Mouse (Mus musculus) midbrain, embryonic 11.5 days (tissue): ENCODE results near the gene Lmf1. TPM values are rescaled to one million over a fixed set of nuclear protein-coding genes. Genes with fewer than 3 reads are reported as not detected.

Experiments used
- ATAC-seq: fragments of 200-750 bp; cut with Nextera tagmentation; 2 replicates; pipeline ENCODE4 v1.8.0; 2017; ENCODE audit warnings: moderate TSS enrichment, moderate library complexity; ENCODE audit not compliant: low FRiP score
- DNase-seq: peaks from one replicate; pipeline ENCODE4 v3.0.0; 2015; ENCODE audit warnings: low spot score; ENCODE audit errors: missing footprints
- H3K27ac ChIP-seq: fragments of 300-500 bp; sonication (generic); 2 replicates; pipeline ENCODE4 v1.5.1; 2014; ENCODE audit warnings: low read depth, low read length
- H3K27me3 ChIP-seq: fragments of 300-500 bp; sonication (generic); 2 replicates; pipeline ENCODE4 v1.6.1; 2014; ENCODE audit warnings: mild to moderate bottlenecking, low read length, moderate library complexity, mixed read lengths; ENCODE audit not compliant: control insufficient read depth, insufficient read depth
- H3K36me3 ChIP-seq: fragments of 300-500 bp; sonication (generic); 2 replicates; pipeline ENCODE4 v1.6.1; 2014; ENCODE audit warnings: mild to moderate bottlenecking, low read length, moderate library complexity, mixed read lengths; ENCODE audit not compliant: control insufficient read depth, insufficient read depth
- H3K4me1 ChIP-seq: fragments of 300-500 bp; sonication (generic); 2 replicates; pipeline ENCODE4 v1.6.1; 2014; ENCODE audit warnings: low read length; ENCODE audit not compliant: control insufficient read depth, insufficient read depth
- H3K4me2 ChIP-seq: fragments of 300-500 bp; sonication (generic); 2 replicates; pipeline ENCODE4 v1.6.1; 2014; ENCODE audit warnings: mild to moderate bottlenecking, moderate library complexity
- H3K4me3 ChIP-seq: fragments of 300-500 bp; sonication (generic); 2 replicates; pipeline ENCODE4 v1.5.1; 2014; ENCODE audit warnings: low read depth, low read length
- H3K9ac ChIP-seq: fragments of 300-500 bp; sonication (generic); 2 replicates; pipeline ENCODE4 v1.6.1; 2014; ENCODE audit warnings: low read length
- H3K9me3 ChIP-seq: fragments of 300-500 bp; sonication (generic); 2 replicates; pipeline ENCODE4 v1.6.1; 2016; ENCODE audit warnings: low read length; ENCODE audit not compliant: control insufficient read depth
- WGBS: fragments of 180-500 bp; shearing (Covaris S2); extraction: QIAGEN DNeasy Blood & Tissue Kit; methylation state at CpG from one replicate; pipeline ENCODE4 v1.1.7; 2014; 5-methylcytosine and 5-hydroxymethylcytosine counted together
- polyA plus RNA-seq: library from polyadenylated mRNA; unstranded; fragments of >200 nt; fragmentation: Nextera tagmentation; extraction: Ambion mirVana; gene quantifications from 2 replicates; pipeline ENCODE4 v1.2.1, GENCODE M21; 2014

Gene Lmf1
- polyA plus RNA-seq, 1 experiment from 2014 or later = 19.2 TPM

DNA sequence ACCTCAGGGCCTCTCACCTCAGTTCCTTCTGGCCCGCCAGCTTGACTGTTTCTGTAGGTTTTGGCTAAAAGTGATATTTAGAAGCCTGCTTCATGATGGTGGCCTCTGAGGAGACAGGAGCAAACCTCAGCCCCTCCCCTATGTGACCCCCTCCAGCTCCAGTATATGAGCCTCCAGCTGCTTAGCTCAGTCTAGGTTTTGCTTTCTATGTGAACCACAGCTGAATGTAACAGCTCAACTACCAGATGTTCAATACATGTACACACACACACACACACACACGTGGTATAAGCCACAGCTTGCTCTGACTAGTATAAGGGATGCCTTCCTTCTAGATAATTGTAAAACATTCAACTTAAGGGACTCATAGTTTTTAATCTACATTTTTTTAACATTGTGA is 2.9 kb upstream of the Lmf1 start:
- no peak overlapping the region for H3K27ac ChIP-seq
- H3K9me3 ChIP-seq = no peaks in the 10 kb centered on the region
- H3K9ac ChIP-seq = no peak overlapping the region
- H3K4me3 ChIP-seq = no peak overlapping the region
- H3K4me2 ChIP-seq = no peak overlapping the region
- no peak for DNase-seq
- H3K36me3 ChIP-seq = no peaks in the 10 kb centered on the region
- ATAC-seq = no peak
- peaks cover 5% of the 10 kb centered on the region for H3K27me3 ChIP-seq
- WGBS = 76% methylated on average over 2 of the region's 2 CpGs
- H3K4me1 ChIP-seq = peaks cover 13% of the 10 kb centered on the region

DNA sequence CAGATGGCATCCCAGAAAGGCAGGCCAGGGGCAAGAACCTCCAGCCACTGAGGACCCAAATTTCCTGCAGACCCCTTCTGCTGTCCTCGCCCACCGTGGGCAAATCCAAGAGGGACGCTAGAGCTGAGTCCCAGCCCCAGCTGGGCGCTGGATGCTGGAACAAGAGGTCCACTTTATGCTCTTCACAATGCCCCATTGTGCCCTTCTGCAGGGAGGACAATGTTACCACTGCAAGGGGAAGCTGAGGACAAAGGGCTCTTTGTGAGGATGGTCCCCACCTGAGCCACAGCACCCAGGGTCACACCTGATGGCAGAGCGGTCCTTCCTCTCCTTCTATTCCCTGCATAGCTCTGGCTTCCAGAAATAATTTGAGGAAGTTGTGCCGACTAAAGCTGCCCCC is 1.6 kb upstream of the Lmf1 start:
- Histone ChIP-seq H3K27me3 (peaks cover 4% of the 10 kb centered on the region), H3K4me3 (no peak overlapping the region), H3K9ac (0 out of 2 replicates have a peak overlapping the region, but pooled peaks have one; percentile 16), H3K9me3 (no peaks in the 10 kb centered on the region), H3K36me3 (no peaks in the 10 kb centered on the region), H3K4me1 (peaks cover 10% of the 10 kb centered on the region), H3K27ac (no peak overlapping the region), H3K4me2 (no peak overlapping the region)
- DNase-seq = no peak
- no peak for ATAC-seq
- 63% methylated on average over 6 of the region's 6 CpGs for WGBS

DNA sequence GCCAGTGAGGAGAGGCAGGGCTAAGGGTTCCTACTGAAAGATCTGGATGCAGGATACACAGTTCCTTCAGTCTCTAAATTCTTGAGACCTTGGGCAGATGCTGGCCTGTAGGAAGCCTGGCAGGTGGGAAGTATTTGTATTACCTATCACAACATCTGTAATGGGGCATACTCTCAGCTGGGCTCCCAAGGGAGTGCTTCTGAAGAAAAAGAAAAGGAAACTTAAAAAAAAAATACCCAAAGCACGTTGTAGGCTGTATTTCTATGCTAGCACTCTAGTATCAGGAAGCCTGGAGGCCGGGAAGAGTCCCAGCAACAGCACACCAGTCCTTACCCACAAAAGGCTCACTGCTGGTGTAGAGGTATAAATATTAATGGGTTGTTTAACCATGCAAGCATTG is 1.2 kb upstream of the Lmf1 start:
- no peak overlapping the region for H3K27ac ChIP-seq
- DNase-seq (peak; percentile 54), ATAC-seq (no peak)
- H3K27me3 ChIP-seq = no peaks in the 10 kb centered on the region; the same call in 1 of the 2 replicates
- H3K4me2 ChIP-seq = no peak overlapping the region
- 0 out of 2 replicates have a peak overlapping the region, but pooled peaks have one; percentile 16 for H3K9ac ChIP-seq
- H3K36me3 ChIP-seq = no peaks in the 10 kb centered on the region
- no peaks in the 10 kb centered on the region for H3K9me3 ChIP-seq
- peaks cover 10% of the 10 kb centered on the region for H3K4me1 ChIP-seq
- whole genome bisulfite sequencing = 51% methylated on average over 2 of the region's 2 CpGs
- H3K4me3 ChIP-seq = no peak overlapping the region

DNA sequence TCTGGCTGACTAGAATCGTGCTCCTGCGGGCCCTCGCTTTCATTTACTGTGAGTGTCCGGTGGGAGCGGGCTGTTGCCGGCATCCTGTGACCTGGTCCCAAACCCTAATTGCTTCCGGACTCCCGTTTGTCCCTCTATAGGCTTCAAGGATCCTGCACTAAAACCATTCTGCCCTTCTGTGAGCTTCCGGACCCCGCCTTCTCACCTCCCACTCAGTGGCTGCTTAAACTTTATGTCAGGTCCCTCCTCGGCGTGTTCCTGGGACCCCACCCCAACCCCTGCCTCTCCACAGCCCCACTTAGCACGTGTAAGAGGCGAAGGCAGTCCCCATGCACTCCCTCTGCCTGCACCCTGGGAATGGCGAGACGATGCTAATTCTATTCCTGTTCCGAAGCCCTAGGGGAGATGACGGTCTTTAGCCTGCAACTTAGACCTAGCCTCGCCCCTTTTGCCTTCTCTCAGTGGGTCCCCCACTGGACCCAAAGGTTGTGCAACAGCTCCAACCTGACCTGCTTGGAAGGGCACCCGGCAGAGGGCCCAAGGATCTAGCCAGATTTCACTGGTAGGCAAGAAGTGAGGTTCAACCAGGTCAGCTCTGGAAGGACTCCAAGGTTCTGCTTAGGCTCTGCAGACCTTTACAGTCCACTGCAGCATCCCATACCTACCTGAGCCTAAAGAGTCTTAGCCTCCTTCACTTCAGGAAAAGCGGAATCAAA is 605 bp downstream of the Lmf1 start:
- no peaks in the 10 kb centered on the region for H3K9me3 ChIP-seq
- WGBS = 7% methylated on average over 21 of the region's 21 CpGs

DNA sequence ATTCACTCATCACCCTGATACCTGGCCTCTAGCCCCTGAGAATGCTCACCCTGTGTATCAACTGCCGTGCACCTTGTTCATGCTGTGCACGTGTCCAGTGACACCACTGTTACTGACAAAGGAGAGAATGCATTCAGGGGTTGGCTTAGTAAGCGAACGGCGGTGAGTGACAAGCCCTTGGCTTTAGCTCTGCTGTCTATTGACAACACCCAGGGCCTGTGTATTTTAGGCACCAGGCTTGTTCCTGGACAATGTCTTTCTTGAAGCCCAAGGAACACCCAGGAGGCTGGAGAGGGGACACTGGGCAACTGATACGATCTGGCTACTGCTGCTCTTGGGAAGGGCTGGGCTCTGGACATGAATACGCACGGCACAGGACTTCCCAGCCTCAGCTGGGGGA is 3.2 kb downstream of the Lmf1 start:
- Histone ChIP-seq H3K27ac (no peak overlapping the region), H3K9me3 (no peaks in the 10 kb centered on the region), H3K4me1 (peaks cover 10% of the 10 kb centered on the region), H3K4me2 (no peak overlapping the region), H3K36me3 (peaks cover 4% of the 10 kb centered on the region; the same call in 1 of the 2 replicates), H3K27me3 (no peaks in the 10 kb centered on the region), H3K4me3 (no peak overlapping the region), H3K9ac (no peak overlapping the region)
- 82% methylated on average over 8 of the region's 8 CpGs for WGBS
- DNase-seq = peak; percentile 31
- no peak for ATAC-seq

More for the DNA sequence above, 605 bp downstream of the Lmf1 start:
- Histone ChIP-seq H3K4me1 (peaks cover 10% of the 10 kb centered on the region), H3K9ac (peak overlapping the region; percentile 87), H3K36me3 (peaks cover under 1% of the 10 kb centered on the region; the same call in 1 of the 2 replicates), H3K27me3 (no peaks in the 10 kb centered on the region), H3K4me3 (peak overlapping the region; percentile 62), H3K27ac (peak overlapping the region; percentile 7; the same call in 1 of the 2 replicates), H3K4me2 (peak overlapping the region; percentile 82)
- no peak for DNase-seq
- peak; percentile 64 for ATAC-seq

DNA sequence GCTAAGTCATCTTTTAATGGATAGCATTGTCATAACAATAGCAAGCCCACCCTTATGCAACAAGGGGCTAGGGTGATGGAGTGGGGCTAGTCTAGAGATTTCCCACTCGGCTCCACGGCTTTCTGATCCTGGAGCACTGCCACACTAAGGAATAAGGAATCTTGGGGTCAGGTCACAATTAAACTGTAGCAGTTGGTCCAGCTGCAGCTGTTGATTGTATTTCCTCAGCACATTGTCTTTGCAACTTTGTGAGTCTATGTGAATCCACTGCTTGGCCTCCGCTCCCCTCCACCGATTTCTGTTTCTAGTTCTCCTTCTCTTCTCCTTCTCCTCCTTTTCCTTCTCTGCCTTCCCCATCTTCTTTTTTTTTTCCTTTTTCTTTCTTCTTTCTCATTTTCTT is 4.2 kb downstream of the Lmf1 start:
- no peak overlapping the region for H3K9ac ChIP-seq
- WGBS = 94% methylated on average over 4 of the region's 4 CpGs
- H3K27me3 ChIP-seq = no peaks in the 10 kb centered on the region
- no peaks in the 10 kb centered on the region for H3K9me3 ChIP-seq
- ATAC-seq = no peak
- H3K27ac ChIP-seq = no peak overlapping the region
- DNase-seq = peak; percentile 17
- no peak overlapping the region for H3K4me3 ChIP-seq
- H3K4me2 ChIP-seq = no peak overlapping the region
- peaks cover 10% of the 10 kb centered on the region for H3K4me1 ChIP-seq
- peaks cover 4% of the 10 kb centered on the region; the same call in 1 of the 2 replicates for H3K36me3 ChIP-seq

DNA sequence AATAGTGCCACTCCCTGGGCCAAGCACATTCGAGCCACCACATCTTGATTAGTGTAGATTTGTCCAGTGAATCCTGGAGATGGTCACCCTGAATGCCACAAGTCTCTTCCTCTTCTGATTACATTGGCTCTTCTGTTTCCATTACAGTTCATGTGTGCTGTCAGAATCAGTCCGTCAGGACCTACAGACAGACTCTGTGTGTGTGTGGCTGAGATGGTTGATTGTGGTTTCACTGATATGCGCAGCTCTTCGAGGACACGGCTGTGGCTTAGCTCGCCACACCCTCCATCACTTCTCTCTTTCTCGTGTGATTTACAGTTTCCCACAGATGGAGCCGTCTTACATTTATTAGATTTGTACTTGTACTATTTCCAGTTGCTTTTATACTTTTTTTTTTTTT is 5.0 kb downstream of the Lmf1 start:
- WGBS = 92% methylated on average over 8 of the region's 8 CpGs
- no peak for ATAC-seq
- Histone ChIP-seq H3K36me3 (peaks cover 4% of the 10 kb centered on the region; the same call in 1 of the 2 replicates), H3K9ac (no peak overlapping the region), H3K4me1 (peaks cover 6% of the 10 kb centered on the region), H3K27ac (no peak overlapping the region), H3K4me2 (no peak overlapping the region), H3K4me3 (no peak overlapping the region), H3K9me3 (no peaks in the 10 kb centered on the region), H3K27me3 (no peaks in the 10 kb centered on the region)
- no peak for DNase-seq

DNA sequence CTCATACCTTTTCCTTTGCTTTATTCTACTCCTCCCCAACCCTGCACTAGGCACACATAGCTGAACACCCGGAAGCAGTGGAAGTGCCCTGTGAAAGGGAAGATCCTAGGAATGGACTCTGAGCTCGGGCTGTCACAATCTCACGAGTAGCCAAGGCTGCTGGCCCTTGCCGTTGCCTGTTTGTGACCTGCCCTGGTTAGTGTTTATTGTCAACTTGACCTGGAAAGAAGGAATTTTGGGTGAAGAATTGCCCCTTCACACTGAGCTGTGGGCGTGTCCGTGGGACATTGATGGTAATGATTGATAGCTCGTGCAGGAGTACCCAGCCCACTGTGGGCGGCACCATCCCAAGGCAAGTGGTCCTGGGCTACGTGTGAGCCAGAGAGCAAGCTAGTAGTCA is 5.8 kb downstream of the Lmf1 start:
- ATAC-seq = no peak
- H3K27ac ChIP-seq = no peak overlapping the region
- no peaks in the 10 kb centered on the region for H3K9me3 ChIP-seq
- no peaks in the 10 kb centered on the region for H3K27me3 ChIP-seq
- peaks cover 4% of the 10 kb centered on the region; the same call in 1 of the 2 replicates for H3K36me3 ChIP-seq
- no peak overlapping the region for H3K9ac ChIP-seq
- peak; percentile 33 for DNase-seq
- 93% methylated on average over 9 of the region's 9 CpGs for WGBS
- H3K4me2 ChIP-seq = no peak overlapping the region
- no peak overlapping the region for H3K4me3 ChIP-seq
- peaks cover 3% of the 10 kb centered on the region for H3K4me1 ChIP-seq

DNA sequence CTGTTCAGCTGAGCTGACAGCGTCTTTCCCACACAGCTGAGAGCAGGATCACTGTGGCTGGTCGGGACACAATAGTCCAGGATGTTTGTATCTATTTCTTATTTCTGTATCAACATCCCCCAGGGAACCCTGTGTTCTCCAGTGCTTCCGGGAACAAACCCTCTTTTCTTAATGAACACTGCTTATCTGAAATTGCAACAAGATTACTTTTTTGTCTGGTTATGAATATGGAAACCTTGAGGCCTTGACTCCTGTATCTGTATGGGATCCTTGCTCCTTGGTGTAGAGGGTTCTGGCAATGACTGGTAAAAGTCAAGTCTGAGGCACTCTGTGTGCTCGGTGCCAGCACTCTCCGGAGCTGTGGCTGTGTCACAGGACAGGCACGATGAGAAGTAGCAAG is 11.2 kb downstream of the Lmf1 start:
- DNase-seq (no peak), ATAC-seq (no peak)
- Histone ChIP-seq H3K27me3 (no peaks in the 10 kb centered on the region), H3K36me3 (0 out of 2 replicates have a peak, but pooled peaks cover 2% of the 10 kb centered on the region), H3K27ac (no peak overlapping the region), H3K9me3 (no peaks in the 10 kb centered on the region), H3K4me3 (no peak overlapping the region), H3K4me2 (no peak overlapping the region), H3K4me1 (no peaks in the 10 kb centered on the region), H3K9ac (no peak overlapping the region)
- WGBS = 96% methylated on average over 6 of the region's 6 CpGs
